Mouse (Mus musculus) spleen, adult 12 weeks (tissue): Measurements from ENCODE around the gene Scrn3.

Source experiments
- DNase-seq: peaks from one replicate; pipeline ENCODE4 v3.0.0; 2022; ENCODE audit warnings: low spot score

The Scrn3 gene

GRCm38 (mm10) chr2:73275261-73276040, 37.0 kb upstream of the Scrn3 start:
- DNase-seq = no peak

- no peak for DNase-seq
Measured at GRCm38 (mm10) chr2:73276141-73276571, 36.2 kb upstream of the Scrn3 start.

- no peak for DNase-seq
Measured at GRCm38 (mm10) chr2:73277021-73277708, 35.2 kb upstream of the Scrn3 start.

GRCm38 (mm10) chr2:73277709-73278075, 34.7 kb upstream of the Scrn3 start:
- no peak for DNase-seq

GRCm38 (mm10) chr2:73278131-73278854, 34.1 kb upstream of the Scrn3 start:
- peak; percentile 75 for DNase-seq

GRCm38 (mm10) chr2:73278869-73279268, 33.5 kb upstream of the Scrn3 start:
- DNase-seq = no peak

- no peak for DNase-seq
Measured at GRCm38 (mm10) chr2:73279271-73280038, 32.9 kb upstream of the Scrn3 start.

- DNase-seq = no peak
Measured at GRCm38 (mm10) chr2:73280356-73281047, 31.9 kb upstream of the Scrn3 start.

- DNase-seq = no peak
Measured at GRCm38 (mm10) chr2:73281048-73281661, 31.2 kb upstream of the Scrn3 start.

- no peak for DNase-seq
Measured at GRCm38 (mm10) chr2:73281707-73282106, 30.7 kb upstream of the Scrn3 start.

GRCm38 (mm10) chr2:73285630-73286029, 26.8 kb upstream of the Scrn3 start:
- DNase-seq = no peak

- no peak for DNase-seq
Measured at GRCm38 (mm10) chr2:73291130-73291529, 21.3 kb upstream of the Scrn3 start.

- no peak for DNase-seq
Measured at GRCm38 (mm10) chr2:73295023-73295422, 17.4 kb upstream of the Scrn3 start.

- no peak for DNase-seq
Measured at GRCm38 (mm10) chr2:73298154-73298553, 14.2 kb upstream of the Scrn3 start.

GRCm38 (mm10) chr2:73298841-73299240, 13.6 kb upstream of the Scrn3 start:
- no peak for DNase-seq

- no peak for DNase-seq
Measured at GRCm38 (mm10) chr2:73301979-73302378, 10.4 kb upstream of the Scrn3 start.

GRCm38 (mm10) chr2:73302722-73303121, 9.7 kb upstream of the Scrn3 start:
- DNase-seq = no peak

GRCm38 (mm10) chr2:73304506-73304905, 7.9 kb upstream of the Scrn3 start:
- DNase-seq = no peak

- DNase-seq = no peak
Measured at GRCm38 (mm10) chr2:73306006-73306405, 6.4 kb upstream of the Scrn3 start.

- peak; percentile 64 for DNase-seq
Measured at GRCm38 (mm10) chr2:73313117-73313501, 708 bp downstream of the Scrn3 start.

- DNase-seq = no peak
Measured at GRCm38 (mm10) chr2:73314311-73314710, 1.9 kb downstream of the Scrn3 start.
